In the genomic region with DNA sequence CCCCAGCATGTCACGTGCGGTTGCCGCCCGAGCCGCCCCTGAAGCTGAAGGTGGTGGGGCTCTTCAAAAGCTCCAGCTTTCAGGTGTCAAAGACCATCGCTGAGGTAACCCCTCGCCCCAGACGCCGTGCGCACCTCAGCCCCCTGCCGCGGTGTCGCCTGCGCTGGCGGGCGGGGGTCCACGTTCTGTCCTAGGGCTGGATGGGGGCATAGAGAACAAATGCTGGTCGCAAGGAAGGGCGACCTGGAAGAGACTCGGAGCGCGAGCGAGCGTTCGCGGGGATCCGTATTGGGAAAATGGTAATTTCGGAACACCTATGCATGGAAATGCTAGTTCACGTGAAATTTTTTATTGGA, we compare ENCODE assay signal across 8 mouse cellular contexts. TPM values are rescaled to one million over a fixed set of nuclear protein-coding genes. Genes with fewer than 3 reads are reported as not detected.
A peak's percentile ranks its signal among the peaks of the same experiment; 100 is the strongest.
DNase-seq lines count a peak whose midpoint lies in the region; ATAC-seq and TF ChIP-seq lines count a peak whose summit lies in the region.

No protein-coding gene starts in this region.

- H3K9me3 ChIP-seq in megakaryocyte, embryonic 14.5 days: no peaks in the 10 kb centered on the region
- H3K9me3 ChIP-seq in limb, embryonic 14.5 days (ENCODE audit: control insufficient read depth, low read length): no peaks in the 10 kb centered on the region
- no peaks in the 10 kb centered on the region for H3K9me3 ChIP-seq in stomach, embryonic 15.5 days

- ATAC-seq in megakaryocyte, adult 5-6 weeks (ENCODE audit: poor library complexity, severe bottlenecking): no peak
- ATAC-seq in limb, embryonic 14.5 days (ENCODE audit: low FRiP score, low read depth): no peak; the same call in 1 of the 2 replicates
- no peak for ATAC-seq in stomach, embryonic 15.5 days (ENCODE audit: insufficient read depth, low FRiP score, low read depth)

- no peak for TF ChIP-seq POLR2A in cerebellum, adult 2 months (IDR thresholded peaks at IDR 0.05; ENCODE audit: borderline replicate concordance, insufficient read depth, low read length)
- TF ChIP-seq POLR2A in limb, embryonic 14.5 days (IDR thresholded peaks at IDR 0.05; ENCODE audit: borderline replicate concordance, extremely low read depth, insufficient read depth, insufficient read length): 0 out of 2 replicates have a peak, but pooled peaks have one; percentile 17

- peak overlapping the region; percentile 73 for H3K9ac ChIP-seq in limb, embryonic 14.5 days (ENCODE audit: low read depth, low read length, severe bottlenecking)
- H3K9ac ChIP-seq in stomach, embryonic 15.5 days: peak overlapping the region; percentile 34; the same call in 1 of the 2 replicates

- H3K4me3 ChIP-seq in cerebellum, adult 2 months (replicated peaks; ENCODE audit: insufficient read depth, low read depth, low read length): peak overlapping the region; percentile 77
- H3K4me3 ChIP-seq in megakaryocyte, embryonic 14.5 days (replicated peaks): peak overlapping the region; percentile 95
- peak overlapping the region; percentile 62 for H3K4me3 ChIP-seq in limb, embryonic 14.5 days (replicated peaks; ENCODE audit: low read length)
- H3K4me3 ChIP-seq in stomach, embryonic 15.5 days (replicated peaks): peak overlapping the region; percentile 63

- H3K27me3 ChIP-seq in cerebellum, adult 2 months (ENCODE audit: control insufficient read depth, insufficient read depth, low read length): no peaks in the 10 kb centered on the region
- peaks cover 49% of the 10 kb centered on the region for H3K27me3 ChIP-seq in megakaryocyte, embryonic 14.5 days (replicated peaks)
- H3K27me3 ChIP-seq in limb, embryonic 14.5 days (ENCODE audit: control insufficient read depth, insufficient read depth, low read length): no peaks in the 10 kb centered on the region
- H3K27me3 ChIP-seq in stomach, embryonic 15.5 days (replicated peaks): no peaks in the 10 kb centered on the region

- H3K4me2 ChIP-seq in limb, embryonic 14.5 days (replicated peaks; ENCODE audit: low read depth, low read length, severe bottlenecking): peak overlapping the region; percentile 100
- peak overlapping the region; percentile 100 for H3K4me2 ChIP-seq in stomach, embryonic 15.5 days

- H3K27ac ChIP-seq in cerebellum, adult 2 months (ENCODE audit: insufficient read depth, low read length): peak overlapping the region; percentile 20; the same call in 1 of the 2 replicates
- H3K27ac ChIP-seq in limb, embryonic 14.5 days (replicated peaks; ENCODE audit: low read depth, low read length): no peak overlapping the region
- H3K27ac ChIP-seq in stomach, embryonic 15.5 days: no peak overlapping the region

- DNase-seq in cerebellum, adult 2 months: no peak
- DNase-seq in cerebellum, postnatal 14 days: no peak
- DNase-seq in limb, embryonic 14.5 days (ENCODE audit: low spot score): no peak
- DNase-seq in right cerebral cortex, adult 2 months (ENCODE audit: low spot score in 2 of 2): no peak
- no peak for DNase-seq in cerebellum, postnatal 36 days

- H3K36me3 ChIP-seq in megakaryocyte, embryonic 14.5 days (replicated peaks; ENCODE audit: low read length): peaks cover 28% of the 10 kb centered on the region
- peaks cover 29% of the 10 kb centered on the region for H3K36me3 ChIP-seq in limb, embryonic 14.5 days (ENCODE audit: control insufficient read depth, insufficient read depth, low read length)
- peaks cover 23% of the 10 kb centered on the region for H3K36me3 ChIP-seq in stomach, embryonic 15.5 days

- under 1% methylated on average over 29 of the region's 29 CpGs for WGBS in cerebellum, adult 2 months
- under 1% methylated on average over 29 of the region's 29 CpGs for WGBS in limb, embryonic 14.5 days
- WGBS in stomach, embryonic 15.5 days: under 1% methylated on average over 29 of the region's 29 CpGs

- peaks cover 7% of the 10 kb centered on the region for H3K4me1 ChIP-seq in cerebellum, adult 2 months (ENCODE audit: control insufficient read depth, insufficient read depth, low read length)
- peaks cover 38% of the 10 kb centered on the region for H3K4me1 ChIP-seq in megakaryocyte, embryonic 14.5 days
- H3K4me1 ChIP-seq in limb, embryonic 14.5 days (ENCODE audit: control insufficient read depth, insufficient read depth, low read length): peaks cover 14% of the 10 kb centered on the region
- H3K4me1 ChIP-seq in stomach, embryonic 15.5 days: peaks cover 22% of the 10 kb centered on the region

- TF ChIP-seq CTCF in cerebellum, adult 2 months (IDR thresholded peaks at IDR 0.05; ENCODE audit: borderline replicate concordance, insufficient read depth, low read depth, low read length): no peak

RNA-seq across cellular contexts. Expression of a gene that starts 0.3 kb away (rescaled TPM):
- polyA plus RNA-seq in cerebellum, adult 2 months (2012; rRNA removed): 3.5 and 4.4 TPM in 2 replicates
- not detected in 2 replicates for polyA plus RNA-seq in megakaryocyte, embryonic 14.5 days (2012; ENCODE audit: insufficient read depth, low replicate concordance)
- 1.2 and 1.3 TPM in 2 replicates for total RNA-seq in megakaryocyte, adult 5-6 weeks (2015)
- total RNA-seq in megakaryocyte, adult 5-6 weeks (2017): not detected in 2 replicates
- polyA plus RNA-seq in limb, embryonic 14.5 days (2012; rRNA removed): 0.29 and 0.58 TPM in 2 replicates
- 0.52 and 1.1 TPM in 2 replicates for polyA plus RNA-seq in limb, embryonic 14.5 days (2014; fragmentation: Nextera tagmentation; extraction: Ambion mirVana)
- 0.85 and 0.95 TPM in 2 replicates for polyA plus RNA-seq in stomach, embryonic 15.5 days (2015; fragmentation: Nextera tagmentation; extraction: Ambion mirVana)

RNA-seq across cellular contexts. Expression of a gene that starts 0.3 kb away (rescaled TPM):
- 36.0 and 38.4 TPM in 2 replicates for polyA plus RNA-seq in cerebellum, adult 2 months (2012; rRNA removed)
- polyA plus RNA-seq in megakaryocyte, embryonic 14.5 days (2012; ENCODE audit: insufficient read depth, low replicate concordance): 9.3 and 13.7 TPM in 2 replicates
- 9.4 and 14.3 TPM in 2 replicates for total RNA-seq in megakaryocyte, adult 5-6 weeks (2015)
- total RNA-seq in megakaryocyte, adult 5-6 weeks (2017): 10.9 and 11.3 TPM in 2 replicates
- 75.2 and 86.8 TPM in 2 replicates for polyA plus RNA-seq in limb, embryonic 14.5 days (2012; rRNA removed)
- 46.2 and 49.8 TPM in 2 replicates for polyA plus RNA-seq in limb, embryonic 14.5 days (2014; fragmentation: Nextera tagmentation; extraction: Ambion mirVana)
- polyA plus RNA-seq in stomach, embryonic 15.5 days (2015; fragmentation: Nextera tagmentation; extraction: Ambion mirVana): 47.2 and 56.5 TPM in 2 replicates

RNA-seq across cellular contexts. Expression of a gene that starts 14.4 kb away (rescaled TPM):
- polyA plus RNA-seq in cerebellum, adult 2 months (2012; rRNA removed): 11.1 and 11.3 TPM in 2 replicates
- 4.7 and 17.3 TPM in 2 replicates for polyA plus RNA-seq in megakaryocyte, embryonic 14.5 days (2012; ENCODE audit: insufficient read depth, low replicate concordance)
- total RNA-seq in megakaryocyte, adult 5-6 weeks (2015): 48.0 and 57.5 TPM in 2 replicates
- total RNA-seq in megakaryocyte, adult 5-6 weeks (2017): 59.9 and 60.7 TPM in 2 replicates
- polyA plus RNA-seq in limb, embryonic 14.5 days (2012; rRNA removed): 53.8 and 66.0 TPM in 2 replicates
- polyA plus RNA-seq in limb, embryonic 14.5 days (2014; fragmentation: Nextera tagmentation; extraction: Ambion mirVana): 39.5 and 40.2 TPM in 2 replicates
- 27.8 and 33.3 TPM in 2 replicates for polyA plus RNA-seq in stomach, embryonic 15.5 days (2015; fragmentation: Nextera tagmentation; extraction: Ambion mirVana)

RNA-seq across cellular contexts. Expression of a gene that starts 28.7 kb away (rescaled TPM):
- 73.1 and 74.1 TPM in 2 replicates for polyA plus RNA-seq in cerebellum, adult 2 months (2012; rRNA removed)
- polyA plus RNA-seq in megakaryocyte, embryonic 14.5 days (2012; ENCODE audit: insufficient read depth, low replicate concordance): 56.7 and 184 TPM in 2 replicates
- total RNA-seq in megakaryocyte, adult 5-6 weeks (2015): 161 and 188 TPM in 2 replicates
- 115 and 135 TPM in 2 replicates for total RNA-seq in megakaryocyte, adult 5-6 weeks (2017)
- polyA plus RNA-seq in limb, embryonic 14.5 days (2012; rRNA removed): 160 and 192 TPM in 2 replicates
- 200 and 209 TPM in 2 replicates for polyA plus RNA-seq in limb, embryonic 14.5 days (2014; fragmentation: Nextera tagmentation; extraction: Ambion mirVana)
- polyA plus RNA-seq in stomach, embryonic 15.5 days (2015; fragmentation: Nextera tagmentation; extraction: Ambion mirVana): 155 and 178 TPM in 2 replicates

RNA-seq across cellular contexts. Expression of a gene that starts 40.3 kb away (rescaled TPM):
- polyA plus RNA-seq in cerebellum, adult 2 months (2012; rRNA removed): 19.2 and 20.0 TPM in 2 replicates
- polyA plus RNA-seq in megakaryocyte, embryonic 14.5 days (2012; ENCODE audit: insufficient read depth, low replicate concordance): 2.4 and 3.3 TPM in 2 replicates
- 9.3 and 12.6 TPM in 2 replicates for total RNA-seq in megakaryocyte, adult 5-6 weeks (2015)
- 22.3 and 26.2 TPM in 2 replicates for total RNA-seq in megakaryocyte, adult 5-6 weeks (2017)
- 21.3 and 22.2 TPM in 2 replicates for polyA plus RNA-seq in limb, embryonic 14.5 days (2012; rRNA removed)
- 19.0 and 22.3 TPM in 2 replicates for polyA plus RNA-seq in limb, embryonic 14.5 days (2014; fragmentation: Nextera tagmentation; extraction: Ambion mirVana)
- 15.0 and 17.3 TPM in 2 replicates for polyA plus RNA-seq in stomach, embryonic 15.5 days (2015; fragmentation: Nextera tagmentation; extraction: Ambion mirVana)
